Mouse (Mus musculus): ENCODE measurements around the gene Lman1l. TPM values are rescaled to one million over a fixed set of nuclear protein-coding genes. Genes with fewer than 3 reads are reported as not detected.
A peak's percentile ranks its signal among the peaks of the same experiment; 100 is the strongest.

The Lman1l gene
- polyA plus RNA-seq, 1 experiment from 2014 or later: not detected

GRCm38 (mm10) chr9:57605503-57605902 lies 15.1 kb downstream of the Lman1l start:
- 6% methylated on average over 9 of the region's 9 CpGs for WGBS
- ATAC-seq (ENCODE audit: low FRiP score, low TSS enrichment): peak; percentile 24; the same call in 1 of the 2 replicates

GRCm38 (mm10) chr9:57604875-57605274 lies 15.7 kb downstream of the Lman1l start:
- no peak for DNase-seq
- H3K9ac ChIP-seq (replicated peaks; ENCODE audit: low read length): no peak overlapping the region
- no peak for ATAC-seq (ENCODE audit: low FRiP score, low TSS enrichment)
- H3K9me3 ChIP-seq (ENCODE audit: control insufficient read depth, low read length): no peaks in the 10 kb centered on the region
- H3K27ac ChIP-seq (replicated peaks; ENCODE audit: low read depth, low read length): no peak overlapping the region
- no peak overlapping the region for H3K4me2 ChIP-seq (ENCODE audit: low read length)
- H3K4me1 ChIP-seq (ENCODE audit: control insufficient read depth, insufficient read depth, low read length): peaks cover 22% of the 10 kb centered on the region
- 63% methylated on average over 4 of the region's 4 CpGs for WGBS
- H3K36me3 ChIP-seq (ENCODE audit: control insufficient read depth, insufficient read depth, low read length): no peaks in the 10 kb centered on the region
- H3K4me3 ChIP-seq (replicated peaks; ENCODE audit: low read depth, low read length): no peak overlapping the region
- H3K27me3 ChIP-seq (ENCODE audit: control insufficient read depth, insufficient read depth, low read length): 0 out of 2 replicates have a peak, but pooled peaks cover 2% of the 10 kb centered on the region

More at GRCm38 (mm10) chr9:57605503-57605902, 15.1 kb downstream of the Lman1l start:
- Histone ChIP-seq H3K4me3 (replicated peaks; ENCODE audit: low read depth, low read length) (no peak overlapping the region), H3K9me3 (ENCODE audit: control insufficient read depth, low read length) (no peaks in the 10 kb centered on the region), H3K36me3 (ENCODE audit: control insufficient read depth, insufficient read depth, low read length) (no peaks in the 10 kb centered on the region), H3K4me2 (ENCODE audit: low read length) (peak overlapping the region; percentile 41; the same call in 1 of the 2 replicates), H3K9ac (replicated peaks; ENCODE audit: low read length) (no peak overlapping the region), H3K27ac (replicated peaks; ENCODE audit: low read depth, low read length) (no peak overlapping the region), H3K4me1 (ENCODE audit: control insufficient read depth, insufficient read depth, low read length) (peaks cover 21% of the 10 kb centered on the region), H3K27me3 (ENCODE audit: control insufficient read depth, insufficient read depth, low read length) (0 out of 2 replicates have a peak, but pooled peaks cover 2% of the 10 kb centered on the region)
- peak; percentile 62 for DNase-seq

GRCm38 (mm10) chr9:57602098-57602497 lies 18.5 kb downstream of the Lman1l start:
- H3K4me1 ChIP-seq (ENCODE audit: control insufficient read depth, insufficient read depth, low read length): peaks cover 32% of the 10 kb centered on the region
- WGBS: 72% methylated on average over 8 of the region's 8 CpGs

GRCm38 (mm10) chr9:57601353-57601706 lies 19.2 kb downstream of the Lman1l start:
- ATAC-seq (ENCODE audit: low FRiP score, low TSS enrichment): no peak
- H3K27me3 ChIP-seq (ENCODE audit: control insufficient read depth, insufficient read depth, low read length): no peaks in the 10 kb centered on the region
- H3K9me3 ChIP-seq (ENCODE audit: control insufficient read depth, low read length): no peaks in the 10 kb centered on the region
- H3K4me1 ChIP-seq (ENCODE audit: control insufficient read depth, insufficient read depth, low read length): peaks cover 28% of the 10 kb centered on the region
- no peak overlapping the region for H3K9ac ChIP-seq (replicated peaks; ENCODE audit: low read length)
- H3K36me3 ChIP-seq (ENCODE audit: control insufficient read depth, insufficient read depth, low read length): no peaks in the 10 kb centered on the region; the same call in 1 of the 2 replicates
- H3K4me3 ChIP-seq (replicated peaks; ENCODE audit: low read depth, low read length): no peak overlapping the region
- DNase-seq: peak; percentile 40
- WGBS: 82% methylated on average over 2 of the region's 2 CpGs
- no peak overlapping the region for H3K27ac ChIP-seq (replicated peaks; ENCODE audit: low read depth, low read length)
- H3K4me2 ChIP-seq (ENCODE audit: low read length): no peak overlapping the region

More at GRCm38 (mm10) chr9:57602098-57602497, 18.5 kb downstream of the Lman1l start:
- Histone ChIP-seq H3K36me3 (ENCODE audit: control insufficient read depth, insufficient read depth, low read length) (no peaks in the 10 kb centered on the region), H3K27me3 (ENCODE audit: control insufficient read depth, insufficient read depth, low read length) (no peaks in the 10 kb centered on the region), H3K9me3 (ENCODE audit: control insufficient read depth, low read length) (no peaks in the 10 kb centered on the region), H3K4me2 (ENCODE audit: low read length) (no peak overlapping the region), H3K4me3 (replicated peaks; ENCODE audit: low read depth, low read length) (no peak overlapping the region), H3K27ac (replicated peaks; ENCODE audit: low read depth, low read length) (no peak overlapping the region), H3K9ac (replicated peaks; ENCODE audit: low read length) (no peak overlapping the region)
- no peak for DNase-seq
- no peak for ATAC-seq (ENCODE audit: low FRiP score, low TSS enrichment)

GRCm38 (mm10) chr9:57600620-57601352 lies 19.8 kb downstream of the Lman1l start:
- H3K36me3 ChIP-seq (ENCODE audit: control insufficient read depth, insufficient read depth, low read length): no peaks in the 10 kb centered on the region; the same call in 1 of the 2 replicates
- DNase-seq (peak; percentile 44), ATAC-seq (ENCODE audit: low FRiP score, low TSS enrichment) (no peak)
- H3K4me2 ChIP-seq (ENCODE audit: low read length): no peak overlapping the region
- H3K4me1 ChIP-seq (ENCODE audit: control insufficient read depth, insufficient read depth, low read length): peaks cover 23% of the 10 kb centered on the region
- no peak overlapping the region for H3K27ac ChIP-seq (replicated peaks; ENCODE audit: low read depth, low read length)
- H3K9me3 ChIP-seq (ENCODE audit: control insufficient read depth, low read length): no peaks in the 10 kb centered on the region
- no peak overlapping the region for H3K9ac ChIP-seq (replicated peaks; ENCODE audit: low read length)
- no peaks in the 10 kb centered on the region for H3K27me3 ChIP-seq (ENCODE audit: control insufficient read depth, insufficient read depth, low read length)
- H3K4me3 ChIP-seq (replicated peaks; ENCODE audit: low read depth, low read length): no peak overlapping the region
- WGBS: 9% methylated on average over 3 of the region's 3 CpGs

- Histone ChIP-seq H3K4me1 (ENCODE audit: control insufficient read depth, insufficient read depth, low read length) (peaks cover 18% of the 10 kb centered on the region), H3K36me3 (ENCODE audit: control insufficient read depth, insufficient read depth, low read length) (peaks cover 14% of the 10 kb centered on the region), H3K9me3 (ENCODE audit: control insufficient read depth, low read length) (no peaks in the 10 kb centered on the region), H3K27ac (replicated peaks; ENCODE audit: low read depth, low read length) (peak overlapping the region; percentile 14), H3K9ac (replicated peaks; ENCODE audit: low read length) (no peak overlapping the region), H3K4me3 (replicated peaks; ENCODE audit: low read depth, low read length) (no peak overlapping the region), H3K4me2 (ENCODE audit: low read length) (no peak overlapping the region), H3K27me3 (ENCODE audit: control insufficient read depth, insufficient read depth, low read length) (no peaks in the 10 kb centered on the region)
- peak; percentile 49; the same call in 1 of the 2 replicates for ATAC-seq (ENCODE audit: low FRiP score, low TSS enrichment)
- WGBS: 24% methylated on average over 8 of the region's 8 CpGs
- DNase-seq: peak; percentile 45
Measured at GRCm38 (mm10) chr9:57598851-57599563, 21.6 kb downstream of the Lman1l start.

- ATAC-seq (ENCODE audit: low FRiP score, low TSS enrichment): no peak
- Histone ChIP-seq H3K9ac (replicated peaks; ENCODE audit: low read length) (no peak overlapping the region), H3K27ac (replicated peaks; ENCODE audit: low read depth, low read length) (no peak overlapping the region)
Measured at GRCm38 (mm10) chr9:57597929-57598382, 22.6 kb downstream of the Lman1l start.

GRCm38 (mm10) chr9:57597265-57597664 lies 23.3 kb downstream of the Lman1l start:
- no peak for ATAC-seq (ENCODE audit: low FRiP score, low TSS enrichment)
- no peak overlapping the region for H3K9ac ChIP-seq (replicated peaks; ENCODE audit: low read length)
- H3K36me3 ChIP-seq (ENCODE audit: control insufficient read depth, insufficient read depth, low read length): peaks cover 27% of the 10 kb centered on the region
- H3K4me2 ChIP-seq (ENCODE audit: low read length): no peak overlapping the region
- H3K27ac ChIP-seq (replicated peaks; ENCODE audit: low read depth, low read length): no peak overlapping the region
- H3K9me3 ChIP-seq (ENCODE audit: control insufficient read depth, low read length): no peaks in the 10 kb centered on the region
- peaks cover 18% of the 10 kb centered on the region for H3K4me1 ChIP-seq (ENCODE audit: control insufficient read depth, insufficient read depth, low read length)
- no peak overlapping the region for H3K4me3 ChIP-seq (replicated peaks; ENCODE audit: low read depth, low read length)
- WGBS: 89% methylated on average over 8 of the region's 8 CpGs
- no peak for DNase-seq
- H3K27me3 ChIP-seq (ENCODE audit: control insufficient read depth, insufficient read depth, low read length): no peaks in the 10 kb centered on the region

More at GRCm38 (mm10) chr9:57597929-57598382, 22.6 kb downstream of the Lman1l start:
- H3K9me3 ChIP-seq (ENCODE audit: control insufficient read depth, low read length): no peaks in the 10 kb centered on the region
- WGBS: 18% methylated on average over 4 of the region's 4 CpGs
- peaks cover 18% of the 10 kb centered on the region for H3K4me1 ChIP-seq (ENCODE audit: control insufficient read depth, insufficient read depth, low read length)
- no peak overlapping the region for H3K4me3 ChIP-seq (replicated peaks; ENCODE audit: low read depth, low read length)
- no peak overlapping the region for H3K4me2 ChIP-seq (ENCODE audit: low read length)
- no peak for DNase-seq
- no peaks in the 10 kb centered on the region for H3K27me3 ChIP-seq (ENCODE audit: control insufficient read depth, insufficient read depth, low read length)
- peaks cover 23% of the 10 kb centered on the region for H3K36me3 ChIP-seq (ENCODE audit: control insufficient read depth, insufficient read depth, low read length)

Measured in midbrain, embryonic 14.5 days (tissue).